Mouse (Mus musculus): ENCODE results near the gene Uox.

The Uox gene

GRCm38 (mm10) chr3:146628227-146628982 is 58.2 kb downstream of the Uox start:
- peak; percentile 49 for DNase-seq

GRCm38 (mm10) chr3:146632506-146632905 is 62.3 kb downstream of the Uox start:
- peak; percentile 59 for DNase-seq

GRCm38 (mm10) chr3:146641818-146642427 is 71.7 kb downstream of the Uox start:
- no peak for DNase-seq

GRCm38 (mm10) chr3:146649311-146649894 is 79.2 kb downstream of the Uox start:
- DNase-seq, result no peak

- DNase-seq, result peak; percentile 50
Measured at GRCm38 (mm10) chr3:146650716-146651115, 80.5 kb downstream of the Uox start.

- DNase-seq, result peak; percentile 19
Measured at GRCm38 (mm10) chr3:146651217-146651616, 81.0 kb downstream of the Uox start, which contains the start of gene 4930503B20Rik. TSS of gene 4930503B20Rik (minus strand) at chr3:146651317.

GRCm38 (mm10) chr3:146652431-146652830 is 82.2 kb downstream of the Uox start:
- DNase-seq, result peak; percentile 51

GRCm38 (mm10) chr3:146653692-146654091 is 83.5 kb downstream of the Uox start:
- DNase-seq, result peak; percentile 84

- DNase-seq, result peak; percentile 79
Measured at GRCm38 (mm10) chr3:146655111-146655577, 84.9 kb downstream of the Uox start.

GRCm38 (mm10) chr3:146657433-146657832 is 87.2 kb downstream of the Uox start:
- peak; percentile 86 for DNase-seq

- peak; percentile 79 for DNase-seq
Measured at GRCm38 (mm10) chr3:146658061-146658639, 87.9 kb downstream of the Uox start.

GRCm38 (mm10) chr3:146659321-146659720 is 89.1 kb downstream of the Uox start:
- peak; percentile 86 for DNase-seq

- DNase-seq, result peak; percentile 79
Measured at GRCm38 (mm10) chr3:146661001-146661400, 90.8 kb downstream of the Uox start.

- peak; percentile 51 for DNase-seq
Measured at GRCm38 (mm10) chr3:146661907-146662306, 91.7 kb downstream of the Uox start.

GRCm38 (mm10) chr3:146671121-146671520 is 100.9 kb downstream of the Uox start:
- peak; percentile 96 for DNase-seq

- peak; percentile 28 for DNase-seq
Measured at GRCm38 (mm10) chr3:146675101-146675500, 104.9 kb downstream of the Uox start.

- DNase-seq, result peak; percentile 65
Measured at GRCm38 (mm10) chr3:146676193-146676592, 106.0 kb downstream of the Uox start.

GRCm38 (mm10) chr3:146679646-146680045 is 109.4 kb downstream of the Uox start:
- peak; percentile 70 for DNase-seq

GRCm38 (mm10) chr3:146680625-146681024 is 110.4 kb downstream of the Uox start:
- peak; percentile 80 for DNase-seq

- DNase-seq, result peak; percentile 64
Measured at GRCm38 (mm10) chr3:146681696-146682095, 111.5 kb downstream of the Uox start.

Measured in heart, adult 11 months (tissue).